Mouse (Mus musculus) stomach, embryonic 14.5 days (tissue): Measurements from ENCODE around the gene Tuba1a. TPM values are rescaled to one million over a fixed set of nuclear protein-coding genes. Genes with fewer than 3 reads are reported as not detected.

Source experiments
- ATAC-seq: fragments of 200-750 bp; cut with Nextera tagmentation; 2 replicates; pipeline ENCODE4 v1.8.0; 2017; ENCODE audit warnings: low read depth, moderate TSS enrichment; ENCODE audit not compliant: insufficient number of reproducible peaks, insufficient read depth, low FRiP score
- H3K27ac ChIP-seq: fragments of 300-500 bp; sonication (generic); 2 replicates; pipeline ENCODE4 v1.5.1; 2014; ENCODE audit warnings: mild to moderate bottlenecking, low read length, moderate library complexity, mixed read lengths
- H3K27me3 ChIP-seq: fragments of 300-500 bp; sonication (generic); 2 replicates; pipeline ENCODE4 v1.6.1; 2014; ENCODE audit warnings: low read length, control low read depth, mixed read lengths; ENCODE audit not compliant: control insufficient read depth, insufficient read depth
- H3K36me3 ChIP-seq: fragments of 300-500 bp; sonication (generic); 2 replicates; pipeline ENCODE4 v1.6.1; 2014; ENCODE audit warnings: mild to moderate bottlenecking, control low read depth, low read length, moderate library complexity, mixed read lengths; ENCODE audit not compliant: control insufficient read depth, insufficient read depth
- H3K4me1 ChIP-seq: fragments of 300-500 bp; sonication (generic); 2 replicates; pipeline ENCODE4 v1.6.1; 2014; ENCODE audit warnings: low read length, control low read depth, mixed read lengths; ENCODE audit not compliant: control insufficient read depth, insufficient read depth
- H3K4me2 ChIP-seq: fragments of 300-500 bp; sonication (generic); replicated peaks from 2 replicates; pipeline ENCODE4 v1.6.1; 2014; ENCODE audit warnings: low read depth, low read length, control low read depth
- H3K4me3 ChIP-seq: fragments of 300-500 bp; sonication (generic); 2 replicates; pipeline ENCODE4 v1.5.1; 2014; ENCODE audit warnings: low read depth, low read length, control low read depth
- H3K9ac ChIP-seq: fragments of 300-500 bp; sonication (generic); replicated peaks from 2 replicates; pipeline ENCODE4 v1.6.1; 2014; ENCODE audit warnings: low read depth, mild to moderate bottlenecking, control low read depth, low read length, moderate library complexity, mixed read lengths
- H3K9me3 ChIP-seq: fragments of 300-500 bp; sonication (generic); 2 replicates; pipeline ENCODE4 v1.6.1; 2016; ENCODE audit warnings: low read depth, low read length, control low read depth; ENCODE audit not compliant: control insufficient read depth
- WGBS: fragments of 180-500 bp; shearing (Covaris S2); extraction: QIAGEN DNeasy Blood & Tissue Kit; methylation state at CpG from one replicate; pipeline ENCODE4 v1.1.7; 2014; 5-methylcytosine and 5-hydroxymethylcytosine counted together
- polyA plus RNA-seq: library from polyadenylated mRNA; unstranded; fragments of >200 nt; fragmentation: Nextera tagmentation; extraction: Ambion mirVana; gene quantifications from 2 replicates; pipeline ENCODE4 v1.2.1, GENCODE M21; 2014

Tuba1a gene
- polyA plus RNA-seq, 1 experiment from 2014 or later = 1,258 TPM

- Histone ChIP-seq H3K36me3 (no peaks in the 10 kb centered on the region), H3K9ac (peak overlapping the region; percentile 31; the same call in 1 of the 2 replicates), H3K4me2 (peak overlapping the region; percentile 53), H3K4me1 (peaks cover 24% of the 10 kb centered on the region), H3K27me3 (no peaks in the 10 kb centered on the region), H3K9me3 (no peaks in the 10 kb centered on the region), H3K27ac (peak overlapping the region; percentile 91), H3K4me3 (no peak overlapping the region)
- ATAC-seq = no peak
- 2% methylated on average over 11 of the region's 11 CpGs for WGBS
Observed at GRCm38 (mm10) chr15:98993865-98994264, 40.4 kb upstream of the Tuba1a start.

- ATAC-seq = peak; percentile 89
- Histone ChIP-seq H3K4me1 (peaks cover 24% of the 10 kb centered on the region), H3K27ac (peak overlapping the region; percentile 91), H3K4me2 (peak overlapping the region; percentile 53), H3K9me3 (no peaks in the 10 kb centered on the region), H3K4me3 (peak overlapping the region; percentile 28), H3K27me3 (no peaks in the 10 kb centered on the region), H3K9ac (peak overlapping the region; percentile 31), H3K36me3 (no peaks in the 10 kb centered on the region)
- WGBS = 5% methylated on average over 35 of the region's 35 CpGs
Observed at GRCm38 (mm10) chr15:98993093-98993793, 39.7 kb upstream of the Tuba1a start.

DNA sequence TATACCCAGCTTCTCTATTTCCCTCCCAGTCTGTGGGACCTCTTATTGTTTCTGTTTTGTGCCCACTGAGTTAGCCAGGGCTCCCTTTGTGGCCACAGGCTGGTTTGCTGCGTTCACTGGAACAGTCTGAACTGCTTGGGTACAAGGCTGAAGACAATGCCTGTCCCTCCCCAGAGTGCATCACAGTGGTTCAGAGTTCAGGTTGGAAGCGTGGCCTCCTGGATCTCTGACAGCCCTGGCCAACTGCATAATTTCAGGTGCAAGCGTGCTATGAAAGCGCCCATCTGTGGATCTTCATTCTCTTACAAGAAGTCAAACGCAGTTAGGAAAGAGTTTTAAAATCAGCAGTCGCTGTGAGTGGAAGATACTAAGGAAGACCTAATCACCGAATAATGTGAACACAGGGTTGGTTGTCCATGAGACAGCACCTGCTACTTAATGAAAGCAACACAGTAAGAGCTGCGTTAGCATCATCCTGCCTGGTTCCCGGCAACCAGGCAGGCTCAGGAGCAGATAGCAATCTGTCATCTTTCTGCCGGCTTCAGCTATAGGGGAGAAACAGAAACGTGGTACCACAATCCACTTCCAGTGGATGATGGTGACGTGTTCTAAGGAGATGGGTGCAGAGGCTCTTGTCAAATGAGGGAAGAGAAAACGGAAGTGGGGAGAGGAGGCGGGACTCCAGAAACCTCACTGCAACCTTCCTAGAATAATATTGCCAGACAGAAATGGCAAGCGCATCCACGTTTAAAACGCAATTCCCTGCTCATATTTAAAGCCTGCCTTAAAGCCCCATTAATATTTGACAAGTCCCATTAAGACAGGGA, 38.8 kb upstream of the Tuba1a start:
- Histone ChIP-seq H3K36me3 (no peaks in the 10 kb centered on the region), H3K4me2 (peak overlapping the region; percentile 53), H3K4me1 (peaks cover 24% of the 10 kb centered on the region), H3K9ac (no peak overlapping the region), H3K27me3 (no peaks in the 10 kb centered on the region), H3K4me3 (peak overlapping the region; percentile 28), H3K9me3 (no peaks in the 10 kb centered on the region), H3K27ac (peak overlapping the region; percentile 36; the same call in 1 of the 2 replicates)
- no peak for ATAC-seq
- WGBS = 29% methylated on average over 17 of the region's 17 CpGs

DNA sequence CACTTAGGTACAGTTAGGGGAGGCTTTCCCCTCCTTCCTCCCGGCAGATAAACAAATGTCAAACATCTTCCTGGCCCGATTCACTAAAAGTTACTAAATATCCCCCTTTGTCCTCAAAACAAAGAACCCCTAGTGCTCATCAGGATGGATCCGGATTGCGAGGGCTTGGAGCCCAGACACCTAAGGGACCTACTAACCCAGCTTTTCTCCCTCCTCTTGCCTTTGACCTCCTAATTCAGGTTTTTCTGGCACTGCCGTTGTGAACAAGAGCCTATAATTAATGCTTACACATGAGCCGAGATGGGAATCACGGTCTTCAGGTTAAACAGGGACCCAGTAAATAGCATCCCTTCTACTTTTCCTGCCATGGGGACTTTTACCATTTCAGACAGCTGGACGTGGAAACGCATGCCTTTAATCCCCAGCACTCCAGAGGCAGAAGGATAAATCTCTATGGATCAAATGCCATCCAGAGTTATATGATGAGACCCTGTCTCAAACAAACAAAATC, 38.1 kb upstream of the Tuba1a start:
- ATAC-seq = no peak
- Histone ChIP-seq H3K4me1 (peaks cover 24% of the 10 kb centered on the region), H3K9ac (no peak overlapping the region), H3K36me3 (no peaks in the 10 kb centered on the region), H3K27ac (peak overlapping the region; percentile 36; the same call in 1 of the 2 replicates), H3K27me3 (no peaks in the 10 kb centered on the region), H3K4me2 (no peak overlapping the region; the same call in 1 of the 2 replicates), H3K9me3 (no peaks in the 10 kb centered on the region), H3K4me3 (no peak overlapping the region)
- WGBS = 24% methylated on average over 9 of the region's 9 CpGs

DNA sequence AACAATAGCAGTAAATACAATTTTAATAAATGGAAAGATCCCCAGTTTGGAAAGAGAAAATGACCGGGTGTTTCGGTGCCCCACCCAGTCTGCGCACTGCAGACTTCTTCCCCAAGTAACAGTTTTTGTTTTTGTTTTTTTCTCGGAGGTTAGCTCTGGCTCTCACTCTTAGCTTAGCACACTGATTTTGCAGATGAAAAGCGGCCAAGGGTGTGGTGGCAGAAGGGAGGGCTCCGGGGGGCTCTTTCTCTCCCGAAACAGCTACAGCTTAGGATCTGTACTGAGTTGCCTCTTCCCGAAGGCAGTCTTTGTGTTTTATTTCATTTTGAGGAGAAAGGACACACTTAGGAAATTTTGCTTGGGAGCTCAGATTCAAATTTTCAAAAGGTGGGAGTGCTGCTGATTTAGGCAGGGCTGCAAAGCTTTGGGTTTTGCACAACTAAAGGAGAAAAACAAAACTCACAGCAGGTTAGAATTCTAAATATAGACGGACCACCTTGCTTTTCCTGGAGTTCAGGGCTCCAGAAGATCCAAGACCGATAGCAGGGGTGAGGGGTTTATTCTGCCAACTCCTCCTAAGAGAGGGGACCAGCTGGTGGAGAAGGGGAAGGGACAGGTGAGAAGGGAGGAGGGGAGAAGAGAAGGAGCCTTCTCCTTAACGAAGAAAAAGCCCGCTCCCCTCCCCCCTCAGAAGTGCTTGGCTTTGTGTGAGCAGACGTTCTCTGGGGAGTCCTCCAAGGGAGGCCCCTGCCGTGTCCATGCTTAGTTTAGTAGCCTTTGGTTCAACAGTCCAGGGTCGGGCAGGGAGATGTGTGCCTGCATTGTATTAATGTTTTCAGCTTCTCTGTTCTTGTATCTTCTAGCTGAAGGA, 37.4 kb upstream of the Tuba1a start:
- WGBS = 26% methylated on average over 15 of the region's 15 CpGs
- Histone ChIP-seq H3K27ac (no peak overlapping the region; the same call in 1 of the 2 replicates), H3K4me1 (peaks cover 24% of the 10 kb centered on the region)

DNA sequence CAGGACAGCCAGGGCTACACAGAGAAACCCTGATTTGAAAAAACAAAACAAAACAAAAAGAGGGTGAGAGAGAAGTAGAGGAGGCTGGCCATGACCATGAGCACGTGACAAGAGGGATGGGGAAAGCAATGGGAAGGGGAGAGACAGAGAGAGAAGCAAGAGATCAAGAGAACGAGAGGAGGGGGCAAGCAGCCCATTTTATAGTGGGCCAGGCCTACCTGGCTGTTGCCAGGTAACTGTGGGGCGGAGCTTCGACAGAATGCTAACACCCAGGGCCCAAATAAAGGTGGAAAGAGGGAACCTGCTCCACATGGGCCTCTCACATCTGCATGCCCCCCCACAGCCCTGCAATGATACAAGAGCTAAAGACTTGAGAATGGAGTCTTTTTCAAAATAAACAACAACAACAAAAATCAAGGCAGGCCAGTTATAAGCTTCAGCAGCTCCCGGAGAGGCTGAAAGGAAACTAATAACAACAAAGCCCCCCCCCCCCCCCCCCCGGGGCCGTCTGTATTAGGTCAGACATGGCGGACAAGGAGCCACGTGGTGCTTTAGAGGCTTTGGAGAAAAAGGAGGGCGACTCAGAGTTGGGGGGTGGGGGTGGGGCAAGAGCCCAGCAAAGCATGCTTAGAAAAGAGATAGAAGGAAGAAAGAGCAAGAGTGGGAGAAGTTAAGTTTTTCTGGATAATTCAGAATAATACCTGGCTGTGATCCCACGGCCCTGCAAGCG, 36.4 kb upstream of the Tuba1a start:
- Histone ChIP-seq H3K9ac (no peak overlapping the region), H3K4me2 (0 out of 2 replicates have a peak overlapping the region, but pooled peaks have one; percentile 1), H3K4me3 (no peak overlapping the region), H3K36me3 (no peaks in the 10 kb centered on the region), H3K27me3 (no peaks in the 10 kb centered on the region), H3K27ac (no peak overlapping the region), H3K9me3 (no peaks in the 10 kb centered on the region), H3K4me1 (peaks cover 27% of the 10 kb centered on the region)
- WGBS = 38% methylated on average over 10 of the region's 12 CpGs
- no peak for ATAC-seq

More for the DNA sequence above, 37.4 kb upstream of the Tuba1a start:
- ATAC-seq = no peak
- no peak overlapping the region for H3K9ac ChIP-seq
- no peak overlapping the region; the same call in 1 of the 2 replicates for H3K4me2 ChIP-seq
- H3K4me3 ChIP-seq = no peak overlapping the region
- H3K27me3 ChIP-seq = no peaks in the 10 kb centered on the region
- H3K9me3 ChIP-seq = no peaks in the 10 kb centered on the region
- H3K36me3 ChIP-seq = no peaks in the 10 kb centered on the region

DNA sequence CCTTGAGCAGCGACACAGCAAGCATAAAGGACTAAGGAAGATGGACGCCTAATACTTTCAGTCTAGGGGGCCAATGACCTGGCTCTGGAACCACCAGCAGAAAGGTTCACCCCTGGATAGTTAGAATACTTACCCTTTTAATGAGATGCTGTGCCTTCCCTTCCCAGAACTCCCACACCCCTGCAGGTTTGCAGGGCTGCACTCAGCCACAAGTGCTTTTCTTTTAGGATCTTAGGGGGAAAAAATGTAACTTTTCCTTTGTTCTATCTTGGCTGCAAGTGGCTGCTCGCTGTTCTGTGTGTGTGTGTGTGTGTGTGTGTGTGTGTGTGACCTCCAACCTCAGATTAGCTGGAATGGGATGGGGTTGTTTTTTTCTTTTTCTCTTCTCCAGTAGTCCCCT, 35.3 kb upstream of the Tuba1a start:
- H3K27ac ChIP-seq = no peak overlapping the region
- H3K4me2 ChIP-seq = no peak overlapping the region
- 78% methylated on average over 3 of the region's 3 CpGs for WGBS
- no peaks in the 10 kb centered on the region for H3K9me3 ChIP-seq
- no peaks in the 10 kb centered on the region for H3K36me3 ChIP-seq
- no peak overlapping the region for H3K4me3 ChIP-seq
- no peaks in the 10 kb centered on the region for H3K27me3 ChIP-seq
- H3K9ac ChIP-seq = no peak overlapping the region
- H3K4me1 ChIP-seq = peaks cover 31% of the 10 kb centered on the region
- ATAC-seq = no peak
